Mouse (Mus musculus) lung, postnatal 0 days (tissue): ENCODE measurements at regions not wholly inside any gene's neighbourhood (a gene's known extent, or its start where the extent isn't known, plus 50 kb on each side); places are given as distances from the start of the nearest gene placed in this dataset.

Experiments
- ATAC-seq: fragments of 200-750 bp; cut with Nextera tagmentation; 2 replicates; pipeline ENCODE4 v1.8.0; 2017; ENCODE audit warnings: moderate library complexity
- DNase-seq: peaks from one replicate; pipeline ENCODE4 v3.0.0-alpha.2; 2016; ENCODE audit warnings: low spot score
- H3K27ac ChIP-seq: fragments of 300-500 bp; sonication (generic); 2 replicates; pipeline ENCODE4 v1.5.1; 2014; ENCODE audit warnings: antibody characterized with exemption, mild to moderate bottlenecking, low read length, mixed read lengths
- H3K27me3 ChIP-seq: fragments of 300-500 bp; sonication (generic); replicated peaks from 2 replicates; pipeline ENCODE4 v1.6.1; 2014; ENCODE audit warnings: low read length, mixed read lengths; ENCODE audit not compliant: insufficient read depth
- H3K36me3 ChIP-seq: fragments of 300-500 bp; sonication (generic); 2 replicates; pipeline ENCODE4 v1.6.1; 2014; ENCODE audit warnings: low read length, mixed read lengths; ENCODE audit not compliant: insufficient read depth
- H3K4me1 ChIP-seq: fragments of 300-500 bp; sonication (generic); 2 replicates; pipeline ENCODE4 v1.6.1; 2014; ENCODE audit warnings: antibody characterized with exemption, low read depth, low read length, mixed read lengths; ENCODE audit not compliant: insufficient read depth
- H3K4me2 ChIP-seq: fragments of 300-500 bp; sonication (generic); replicated peaks from 2 replicates; pipeline ENCODE4 v1.6.1; 2014; ENCODE audit warnings: low read depth, mild to moderate bottlenecking, low read length, moderate library complexity, mixed read lengths
- H3K4me3 ChIP-seq: fragments of 300-500 bp; sonication (generic); 2 replicates; pipeline ENCODE4 v1.5.1; 2014; ENCODE audit warnings: low read depth, low read length
- H3K9ac ChIP-seq: fragments of 300-500 bp; sonication (generic); replicated peaks from 2 replicates; pipeline ENCODE4 v1.6.1; 2014; ENCODE audit warnings: low read depth, mild to moderate bottlenecking
- H3K9me3 ChIP-seq: fragments of 300-500 bp; sonication (generic); 2 replicates; pipeline ENCODE4 v1.6.1; 2016; ENCODE audit warnings: low read length, mixed read lengths
- CTCF ChIP-seq: IDR thresholded peaks from 2 replicates; pipeline ENCODE4 v1.5.1; 2016; ENCODE audit warnings: antibody characterized with exemption, mild to moderate bottlenecking
- EP300 ChIP-seq: IDR thresholded peaks from 2 replicates; pipeline ENCODE4 v1.6.1; 2016; ENCODE audit warnings: antibody characterized with exemption, mild to moderate bottlenecking, control low read depth
- WGBS: fragments of 180-500 bp; shearing (Covaris S2); extraction: QIAGEN DNeasy Blood & Tissue Kit; methylation state at CpG from one replicate; pipeline ENCODE4 v1.1.7; 2014; 5-methylcytosine and 5-hydroxymethylcytosine counted together

DNA sequence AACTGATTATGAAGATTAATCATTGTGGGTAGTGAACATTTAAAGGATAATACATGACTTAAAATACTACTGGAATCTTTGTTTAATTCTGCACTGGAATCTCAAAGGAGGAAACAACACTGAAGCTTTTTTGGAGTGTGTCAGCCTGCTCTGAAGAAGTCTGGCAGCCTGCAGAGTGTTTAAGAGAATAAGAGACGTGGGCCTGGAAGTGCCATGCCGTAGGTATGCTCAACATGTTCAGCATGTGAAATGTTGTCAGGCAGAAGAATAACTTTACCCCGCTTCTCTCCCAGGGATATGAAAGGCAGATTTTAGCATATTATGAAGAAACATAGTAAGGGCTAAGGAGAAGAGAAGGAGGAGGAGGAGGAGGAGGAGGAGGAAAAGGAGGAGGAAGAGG is 189.6 kb upstream of the Nrp1 start:
- H3K27me3 ChIP-seq: no peaks in the 10 kb centered on the region
- no peak for DNase-seq
- ATAC-seq: no peak
- TF ChIP-seq EP300 (no peak), CTCF (no peak)
- no peaks in the 10 kb centered on the region for H3K4me1 ChIP-seq
- H3K36me3 ChIP-seq: no peaks in the 10 kb centered on the region
- no peaks in the 10 kb centered on the region for H3K9me3 ChIP-seq
- H3K4me3 ChIP-seq: no peak overlapping the region
- H3K27ac ChIP-seq: no peak overlapping the region
- H3K9ac ChIP-seq: no peak overlapping the region
- 74% methylated on average over 3 of the region's 3 CpGs for WGBS
- no peak overlapping the region for H3K4me2 ChIP-seq

DNA sequence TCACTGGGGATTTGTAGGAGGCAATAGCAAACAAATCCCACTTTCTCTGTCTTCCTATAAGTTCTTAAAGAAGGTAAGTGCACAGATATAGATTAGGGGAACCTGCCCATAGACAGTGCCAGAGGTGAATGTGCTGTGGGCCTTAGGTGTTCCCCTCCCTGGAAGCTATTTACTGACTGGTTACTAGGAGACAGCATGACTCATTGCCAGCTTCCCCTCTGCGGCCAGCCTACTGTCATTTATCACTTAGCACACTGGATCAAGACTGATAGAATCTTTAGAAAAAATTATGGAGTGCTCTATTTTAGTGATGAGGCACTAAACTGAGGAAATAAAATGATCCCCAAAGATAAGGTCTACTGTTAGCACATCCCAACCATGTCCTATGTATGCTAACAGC is 187.3 kb upstream of the Nrp1 start:
- Histone ChIP-seq H3K27me3 (no peaks in the 10 kb centered on the region), H3K9ac (no peak overlapping the region), H3K36me3 (no peaks in the 10 kb centered on the region), H3K4me1 (no peaks in the 10 kb centered on the region), H3K4me2 (no peak overlapping the region), H3K4me3 (no peak overlapping the region), H3K9me3 (no peaks in the 10 kb centered on the region), H3K27ac (no peak overlapping the region)
- 32% methylated on average over 1 of the region's 1 CpGs for WGBS
- TF ChIP-seq EP300: no peak
- no peak for TF ChIP-seq CTCF
- no peak for ATAC-seq
- DNase-seq: peak; percentile 11

DNA sequence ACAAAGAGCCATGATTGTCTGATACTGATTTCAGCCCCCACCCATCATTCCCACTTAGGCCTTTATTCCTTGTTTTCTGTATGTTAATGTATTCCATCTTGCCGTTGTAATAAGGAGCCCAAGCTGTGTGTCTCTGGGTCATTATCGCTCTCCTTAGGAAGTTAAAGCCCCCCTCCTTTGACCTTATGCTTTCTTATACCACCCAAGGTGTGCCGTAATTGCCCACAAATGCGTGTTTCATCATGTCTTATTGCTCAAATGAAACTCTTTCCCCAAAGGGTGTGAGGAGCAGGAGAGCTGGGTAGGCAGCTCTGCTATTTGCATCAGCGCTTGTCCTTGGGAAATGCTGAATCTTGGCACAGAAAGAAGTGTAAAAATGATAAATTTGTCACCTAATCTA is 178.2 kb upstream of the Nrp1 start:
- ATAC-seq: no peak
- TF ChIP-seq EP300: no peak
- TF ChIP-seq CTCF: no peak
- H3K4me3 ChIP-seq: no peak overlapping the region
- H3K27me3 ChIP-seq: no peaks in the 10 kb centered on the region
- H3K27ac ChIP-seq: no peak overlapping the region
- H3K4me2 ChIP-seq: no peak overlapping the region
- H3K36me3 ChIP-seq: no peaks in the 10 kb centered on the region
- 77% methylated on average over 5 of the region's 5 CpGs for WGBS
- no peak overlapping the region for H3K9ac ChIP-seq
- DNase-seq: no peak
- no peaks in the 10 kb centered on the region for H3K4me1 ChIP-seq
- no peaks in the 10 kb centered on the region for H3K9me3 ChIP-seq

DNA sequence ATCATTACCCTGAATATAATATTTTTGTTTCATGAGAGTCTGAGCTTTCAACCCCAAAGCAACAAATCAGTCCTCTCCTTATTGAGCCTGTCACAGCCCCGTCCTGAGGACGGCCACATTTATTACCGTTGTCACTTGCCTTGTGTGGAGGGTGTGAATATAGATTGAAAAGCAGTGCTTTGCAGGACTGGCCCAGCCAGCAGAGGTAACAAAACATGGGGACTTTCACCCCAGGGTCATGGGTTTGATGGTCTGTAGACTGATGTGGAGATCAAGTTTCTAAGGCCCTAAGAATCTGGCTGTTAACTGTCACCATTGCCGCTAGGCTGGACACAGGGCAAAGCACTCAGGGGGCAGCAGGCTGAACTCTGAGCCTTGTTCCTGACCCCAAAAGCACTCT is 175.3 kb upstream of the Nrp1 start:
- H3K4me1 ChIP-seq: no peaks in the 10 kb centered on the region
- H3K4me3 ChIP-seq: no peak overlapping the region
- no peak for ATAC-seq
- no peak overlapping the region for H3K4me2 ChIP-seq
- H3K9ac ChIP-seq: no peak overlapping the region
- no peak overlapping the region for H3K27ac ChIP-seq
- DNase-seq: no peak
- H3K36me3 ChIP-seq: no peaks in the 10 kb centered on the region
- TF ChIP-seq EP300 (no peak), CTCF (no peak)
- H3K9me3 ChIP-seq: no peaks in the 10 kb centered on the region
- no peaks in the 10 kb centered on the region for H3K27me3 ChIP-seq
- WGBS: 68% methylated on average over 4 of the region's 4 CpGs

DNA sequence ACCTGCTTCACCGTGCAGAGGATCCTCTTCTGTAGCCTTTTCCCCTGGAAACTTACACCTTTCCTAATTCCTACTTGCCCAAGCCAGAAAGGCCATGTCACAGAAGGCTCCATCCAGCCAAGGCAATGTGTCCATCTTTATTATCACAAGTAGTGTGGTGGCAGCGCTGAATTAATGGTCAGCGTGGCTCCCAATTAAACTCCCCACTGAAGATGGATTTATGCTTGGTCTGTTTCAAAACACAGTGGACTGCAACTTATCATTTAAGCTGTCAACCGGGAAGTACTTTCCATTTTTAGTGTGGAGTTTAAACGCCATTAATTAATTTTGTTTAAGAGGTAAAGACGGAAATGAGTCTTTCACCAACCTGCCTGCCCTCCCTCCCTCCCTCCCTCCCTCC is 170.1 kb upstream of the Nrp1 start:
- H3K4me2 ChIP-seq: no peak overlapping the region
- no peak overlapping the region for H3K4me3 ChIP-seq
- H3K27ac ChIP-seq: no peak overlapping the region
- no peaks in the 10 kb centered on the region for H3K4me1 ChIP-seq
- 67% methylated on average over 6 of the region's 6 CpGs for WGBS
- H3K36me3 ChIP-seq: no peaks in the 10 kb centered on the region
- DNase-seq (no peak), ATAC-seq (no peak)
- TF ChIP-seq EP300: no peak
- TF ChIP-seq CTCF: no peak
- no peak overlapping the region for H3K9ac ChIP-seq
- H3K9me3 ChIP-seq: no peaks in the 10 kb centered on the region
- H3K27me3 ChIP-seq: no peaks in the 10 kb centered on the region

DNA sequence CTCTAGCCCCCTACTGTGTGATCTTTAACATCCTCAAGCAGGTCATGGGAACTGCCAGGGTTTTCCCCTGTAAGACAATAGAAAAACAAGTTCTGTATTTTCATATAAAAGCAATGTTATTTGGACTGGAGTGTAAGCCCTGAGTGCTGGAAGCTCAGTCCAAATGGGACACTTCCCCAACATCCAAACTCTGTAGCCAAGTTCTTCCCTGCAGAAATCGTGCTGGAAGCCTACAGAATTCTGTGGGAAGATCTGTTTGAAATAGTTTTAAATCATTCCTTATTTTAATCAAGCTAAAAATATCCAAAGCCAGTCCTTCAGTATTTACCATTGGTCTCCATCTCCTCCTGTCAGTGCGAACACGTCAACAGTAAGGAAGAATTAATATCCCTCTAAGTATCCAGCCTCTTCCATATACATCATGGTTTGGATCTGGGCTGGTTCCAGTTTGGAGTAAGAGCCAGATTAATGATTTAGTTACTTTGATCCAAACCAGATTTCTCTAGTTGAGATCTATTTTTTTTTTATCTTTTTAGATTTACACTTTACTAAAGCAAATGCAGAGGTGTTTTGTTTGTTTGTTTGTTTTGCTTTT is 165.0 kb upstream of the Nrp1 start:
- DNase-seq: no peak
- 72% methylated on average over 3 of the region's 3 CpGs for WGBS
- Histone ChIP-seq H3K4me3 (no peak overlapping the region), H3K9ac (no peak overlapping the region), H3K4me1 (no peaks in the 10 kb centered on the region), H3K36me3 (no peaks in the 10 kb centered on the region), H3K4me2 (no peak overlapping the region), H3K9me3 (no peaks in the 10 kb centered on the region), H3K27me3 (no peaks in the 10 kb centered on the region), H3K27ac (no peak overlapping the region)
- ATAC-seq: no peak
- no peak for TF ChIP-seq CTCF
- no peak for TF ChIP-seq EP300

DNA sequence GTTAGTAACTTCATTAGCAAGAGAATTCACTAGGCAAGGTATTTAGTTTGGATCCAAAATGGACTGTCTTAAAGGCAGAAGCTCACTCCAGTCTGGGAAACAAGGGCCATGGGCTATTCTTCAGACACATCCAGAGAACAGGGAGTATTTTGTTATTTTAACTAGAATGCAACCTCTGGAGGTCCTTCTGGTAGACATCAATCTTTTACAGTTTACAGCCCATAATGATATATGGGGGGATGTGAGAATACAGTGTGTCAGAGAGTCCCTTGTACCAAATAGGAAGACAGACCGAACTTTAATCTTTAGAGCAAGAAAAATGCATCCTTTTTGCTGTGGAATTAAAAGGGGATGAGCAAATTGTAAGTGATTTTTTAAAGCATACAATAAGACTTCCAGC is 157.6 kb upstream of the Nrp1 start:
- WGBS: 81% methylated on average over 1 of the region's 1 CpGs
- TF ChIP-seq EP300 (no peak), CTCF (no peak)
- Histone ChIP-seq H3K4me2 (no peak overlapping the region), H3K9ac (no peak overlapping the region), H3K27ac (no peak overlapping the region), H3K27me3 (no peaks in the 10 kb centered on the region), H3K9me3 (no peaks in the 10 kb centered on the region), H3K36me3 (no peaks in the 10 kb centered on the region), H3K4me3 (no peak overlapping the region), H3K4me1 (no peaks in the 10 kb centered on the region)
- no peak for DNase-seq
- no peak for ATAC-seq
